Mouse (Mus musculus) hindlimb bud, embryonic 11.5 days (tissue): ENCODE measurements around the gene 4930455H04Rik.

Experiments used
- DNase-seq: peaks from one replicate; pipeline ENCODE4 v3.0.0-alpha.2; 2012; ENCODE audit warnings: low read depth, low spot score; ENCODE audit errors: extremely low spot score

4930455H04Rik gene

DNA sequence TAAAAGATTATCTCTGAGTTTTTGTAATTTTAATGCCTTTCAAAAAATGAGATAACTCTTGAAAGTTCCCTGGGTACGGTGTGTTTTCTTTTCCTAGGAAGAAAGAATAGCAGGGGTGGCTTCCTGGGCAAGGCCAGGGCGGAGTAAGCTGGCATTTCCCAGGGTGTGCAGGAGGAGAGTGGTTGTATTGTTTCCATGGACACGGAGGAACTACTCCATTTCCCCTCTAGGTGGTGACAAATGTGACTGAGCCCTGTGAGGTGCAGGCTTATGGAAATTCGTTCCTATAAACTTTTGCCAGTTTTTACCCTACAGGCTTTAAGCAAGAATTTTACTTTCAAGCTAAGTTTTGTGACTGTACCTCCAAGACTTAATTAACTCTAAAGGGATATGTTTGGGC is 1.8 kb upstream of the 4930455H04Rik start:
- DNase-seq = no peak

- DNase-seq = no peak
Measured at GRCm38 (mm10) chr3:116966800-116967199, 1.3 kb upstream of the 4930455H04Rik start.

DNA sequence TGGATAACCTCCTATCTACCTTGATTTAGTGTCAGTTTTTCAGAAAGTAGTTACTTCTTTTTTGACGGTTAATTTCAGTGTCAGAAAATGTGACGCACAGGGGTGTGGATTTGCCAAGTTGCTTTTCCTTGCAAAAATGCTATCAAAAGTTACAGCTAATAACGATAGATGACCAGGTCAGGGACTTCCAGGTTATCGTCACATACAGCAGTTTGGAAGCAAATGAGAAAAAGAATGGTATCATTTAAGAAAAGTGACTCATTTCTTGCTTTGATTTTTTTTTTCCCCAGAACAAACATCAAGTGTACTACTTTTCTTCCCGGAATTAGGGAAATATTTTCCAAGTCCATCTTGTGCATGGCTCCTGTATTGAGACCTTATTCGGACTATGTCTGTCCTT is 631 bp upstream of the 4930455H04Rik start:
- no peak for DNase-seq

DNA sequence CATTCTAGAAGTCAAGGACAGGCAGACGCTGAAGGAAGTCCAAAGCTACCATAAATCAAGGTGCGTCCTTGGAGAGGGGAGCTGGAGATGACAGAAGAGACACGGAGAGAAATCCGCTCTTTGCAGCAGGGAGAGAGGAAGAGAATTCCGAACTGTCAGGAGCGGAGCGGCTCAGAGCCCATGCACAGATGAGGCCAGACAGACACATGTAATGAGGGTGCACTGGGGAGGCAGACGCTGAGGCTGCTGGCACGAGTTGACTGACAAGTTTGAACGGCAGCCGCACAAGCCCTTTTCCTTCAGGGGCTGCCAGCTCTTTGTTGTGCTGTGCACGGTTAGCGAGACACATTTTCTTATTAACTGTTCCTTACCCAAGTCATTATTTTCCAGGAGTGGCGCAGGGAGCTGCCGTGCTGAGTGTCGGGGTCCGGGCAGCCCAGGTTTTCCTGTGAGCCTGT is 502 bp downstream of the 4930455H04Rik start, which contains the start of gene Palmd:
Gene Palmd (minus strand): TSS at position 448 of the 458 bp plus-strand sequence.
- DNase-seq = no peak

DNA sequence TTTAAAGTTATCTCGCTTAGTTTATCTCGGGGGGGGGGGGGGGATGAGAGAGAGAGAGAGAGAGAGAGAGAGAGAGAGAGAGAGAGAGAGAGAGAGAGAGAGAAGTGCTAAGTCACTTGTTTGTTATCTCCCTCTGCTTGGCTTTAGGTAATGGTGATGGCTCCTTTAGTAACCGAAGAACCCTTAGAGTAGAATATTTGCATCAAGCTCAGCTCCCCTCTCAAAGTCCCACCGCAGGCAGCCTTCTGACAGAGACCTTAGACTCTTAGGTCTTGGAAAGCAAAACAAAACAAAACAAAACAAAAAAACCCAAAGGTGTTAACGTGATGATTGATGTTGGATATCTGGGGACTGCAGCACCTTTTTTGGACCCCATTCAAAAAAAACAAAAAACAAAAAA is 936 bp downstream of the 4930455H04Rik start:
- DNase-seq = no peak

DNA sequence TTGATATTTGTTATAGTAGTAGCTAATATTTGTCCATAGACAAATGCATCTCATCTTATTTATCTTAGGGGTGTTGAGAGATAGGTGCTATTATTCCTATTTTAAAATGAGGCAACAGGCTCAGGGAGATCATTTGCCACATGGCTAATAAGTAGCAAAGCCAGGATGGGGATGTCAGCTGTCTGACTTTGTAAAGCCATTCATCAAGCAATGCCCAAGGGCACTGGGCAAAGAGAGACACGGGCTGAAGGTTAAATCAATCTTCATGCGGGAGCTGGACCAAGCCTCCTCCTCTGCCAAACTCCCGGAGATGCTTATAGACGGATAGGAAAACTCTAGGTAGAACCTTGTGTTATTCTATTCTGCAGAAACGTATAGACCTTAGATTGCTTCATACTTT is 1.7 kb downstream of the 4930455H04Rik start:
- DNase-seq = no peak

DNA sequence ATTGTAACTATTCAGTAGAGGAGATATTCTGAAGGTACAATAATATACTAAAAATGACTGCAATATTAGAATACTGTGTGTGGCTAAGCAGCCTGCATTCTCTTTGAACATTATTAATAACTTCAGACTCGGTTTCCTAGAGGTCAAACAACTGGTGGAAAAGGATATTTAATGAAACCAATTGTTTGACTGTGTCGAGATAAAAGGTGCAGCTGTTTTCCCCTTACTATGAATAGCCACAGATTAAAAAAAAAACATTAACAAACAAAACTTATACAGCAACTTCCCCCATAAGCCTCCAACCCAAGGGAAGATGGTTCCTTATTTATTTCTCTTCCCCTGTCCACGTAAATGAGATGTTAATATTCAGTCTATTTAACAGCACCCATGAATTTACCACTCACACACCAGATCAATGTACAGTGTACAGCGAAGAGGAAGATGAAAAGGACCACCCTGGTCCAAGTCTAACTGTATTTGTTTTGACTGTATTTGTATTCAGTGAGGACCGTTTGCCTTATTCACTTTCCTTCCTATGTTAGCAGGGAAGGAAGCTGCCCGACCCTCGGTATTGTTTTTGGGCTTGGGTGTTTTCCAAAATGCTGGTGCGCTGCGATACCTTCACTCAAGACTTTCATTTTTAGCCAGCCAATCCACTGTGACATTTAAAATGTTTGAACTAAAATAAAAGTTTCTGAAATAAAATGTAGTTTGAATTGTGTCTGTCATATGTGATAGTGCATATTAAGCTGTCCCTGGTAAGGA is 13.9 kb downstream of the 4930455H04Rik start:
- DNase-seq = no peak

DNA sequence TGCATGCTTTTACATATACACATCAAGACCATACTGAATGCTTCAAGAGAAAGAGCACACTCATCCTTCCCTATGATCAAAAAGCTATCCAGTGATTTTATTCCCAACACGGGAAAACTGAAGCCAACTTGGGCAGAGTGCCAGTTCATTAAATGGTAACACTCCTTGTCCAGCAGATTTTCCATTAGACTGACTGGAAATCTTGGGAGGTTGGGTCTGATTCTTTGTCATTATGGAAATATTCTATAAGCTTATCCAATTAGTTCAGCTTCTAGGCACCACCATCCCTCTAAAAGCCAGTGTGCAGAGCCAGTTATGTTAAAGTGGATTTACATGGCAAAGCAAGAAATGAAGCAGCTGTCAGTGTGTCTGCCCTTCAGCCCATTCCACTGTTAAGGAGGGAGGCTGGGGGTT is 17.0 kb downstream of the 4930455H04Rik start:
- no peak for DNase-seq

DNA sequence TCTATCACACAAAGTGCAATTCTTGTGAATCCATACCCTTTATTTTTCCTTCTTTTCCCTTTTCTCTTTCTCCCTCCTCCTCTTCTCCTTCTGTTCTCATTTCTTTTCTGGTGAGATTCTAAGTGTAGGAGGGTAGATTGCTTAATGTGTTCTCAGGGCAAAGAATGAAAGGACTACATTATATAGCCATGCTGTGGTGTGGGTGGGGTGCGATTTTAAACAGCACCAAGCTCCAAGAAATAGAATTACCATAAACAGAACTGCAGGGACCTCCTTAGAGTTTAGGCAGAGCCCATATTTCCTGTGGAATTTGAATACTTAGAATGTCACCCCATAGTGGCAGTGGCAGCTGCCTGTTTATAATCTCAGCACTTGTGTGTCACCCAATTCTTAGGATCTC is 17.7 kb downstream of the 4930455H04Rik start:
- DNase-seq = no peak

DNA sequence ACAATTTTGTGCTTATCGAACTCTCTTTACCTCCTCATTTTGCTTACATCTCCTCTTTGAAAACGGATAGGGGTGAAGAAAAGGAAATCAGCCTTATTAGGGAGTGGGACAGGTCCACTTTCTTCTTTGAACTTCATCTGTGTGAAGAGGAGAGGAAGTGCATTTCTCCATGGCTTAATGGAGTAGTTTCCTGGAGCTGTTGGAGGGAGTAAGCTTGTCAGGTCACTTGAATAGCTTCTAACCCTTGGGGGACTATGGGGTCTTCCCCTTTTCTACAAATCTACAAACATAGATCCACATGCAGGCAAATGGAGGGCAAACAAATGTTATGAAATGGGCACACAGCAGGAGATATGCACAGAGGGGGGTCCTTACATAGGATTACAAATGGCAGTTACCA is 18.4 kb downstream of the 4930455H04Rik start:
- no peak for DNase-seq

DNA sequence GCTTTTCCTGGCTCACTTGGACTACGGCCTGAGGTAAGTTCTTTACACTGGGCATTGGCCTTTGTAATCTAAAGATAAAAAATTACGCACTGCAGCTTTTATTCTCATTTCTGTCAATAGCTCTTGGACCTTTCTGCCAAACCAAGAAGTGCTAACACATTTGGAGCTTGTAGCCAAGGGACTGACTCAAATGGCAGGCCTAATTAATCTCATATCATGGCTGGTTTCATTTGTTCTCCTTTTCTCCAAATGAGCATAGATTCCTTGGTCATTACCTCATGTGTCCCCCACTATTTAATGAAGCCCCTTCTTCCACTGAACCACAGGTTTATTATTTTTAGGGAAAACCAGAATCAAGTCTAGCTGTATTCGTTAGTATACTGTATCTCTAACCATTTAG is 20.2 kb downstream of the 4930455H04Rik start:
- no peak for DNase-seq

DNA sequence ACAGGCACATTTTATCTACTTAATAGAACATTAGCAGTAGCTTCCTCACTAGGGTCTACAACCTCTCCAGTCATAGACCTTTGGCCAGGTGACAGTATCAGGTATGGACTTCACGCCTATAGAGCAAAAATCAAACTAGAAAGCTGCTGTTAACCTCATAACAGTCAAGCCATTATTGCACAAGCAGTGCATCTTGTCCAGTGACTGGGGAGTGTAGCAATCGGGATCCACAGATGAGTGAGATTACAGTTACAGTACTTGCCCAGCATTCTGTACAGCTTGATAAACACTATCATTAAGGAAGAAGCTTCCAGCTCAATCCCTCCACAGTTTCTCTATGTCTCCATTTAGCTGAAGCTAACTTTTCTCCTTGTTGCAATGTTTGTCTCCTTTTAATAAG is 23.1 kb downstream of the 4930455H04Rik start:
- DNase-seq = no peak

GRCm38 (mm10) chr3:116993011-116993410 is 24.9 kb downstream of the 4930455H04Rik start:
- no peak for DNase-seq

DNA sequence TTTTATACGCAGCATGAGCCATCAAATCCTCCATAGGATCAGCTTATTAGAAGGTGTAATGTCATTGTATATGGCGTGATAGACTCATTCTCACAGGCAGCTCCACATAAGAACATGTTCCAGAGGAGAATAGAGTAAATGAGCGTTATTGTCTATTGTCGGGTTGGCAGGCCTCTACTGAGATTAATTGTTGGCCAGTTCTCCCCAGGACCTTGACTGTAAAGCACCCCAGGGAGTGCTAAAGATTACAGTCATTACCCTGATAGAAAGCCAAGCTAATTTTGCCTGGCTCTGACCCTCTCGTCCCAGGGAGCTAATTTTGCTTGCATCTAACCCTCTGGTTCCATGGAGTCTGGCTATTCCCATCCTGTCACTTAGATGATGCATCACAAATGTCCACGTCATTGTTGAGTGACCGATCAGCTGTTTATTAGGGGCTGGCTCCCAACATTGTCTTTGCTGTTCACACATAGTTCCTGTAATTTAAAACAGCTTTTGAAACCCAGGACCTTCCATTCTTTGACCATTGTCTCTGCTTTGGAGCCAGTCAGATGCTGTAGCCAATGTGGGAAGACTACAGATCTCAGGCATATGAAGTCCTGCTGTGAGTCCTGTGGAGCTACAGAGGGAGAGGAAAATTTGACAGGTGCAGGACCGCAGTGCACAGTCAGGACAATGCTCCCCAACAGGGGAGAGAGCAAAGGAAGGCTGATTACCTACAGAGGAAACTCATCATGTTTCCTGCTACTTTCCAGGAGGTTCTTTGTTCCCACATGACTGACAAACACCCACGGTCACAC is 33.8 kb downstream of the 4930455H04Rik start:
- DNase-seq = no peak

DNA sequence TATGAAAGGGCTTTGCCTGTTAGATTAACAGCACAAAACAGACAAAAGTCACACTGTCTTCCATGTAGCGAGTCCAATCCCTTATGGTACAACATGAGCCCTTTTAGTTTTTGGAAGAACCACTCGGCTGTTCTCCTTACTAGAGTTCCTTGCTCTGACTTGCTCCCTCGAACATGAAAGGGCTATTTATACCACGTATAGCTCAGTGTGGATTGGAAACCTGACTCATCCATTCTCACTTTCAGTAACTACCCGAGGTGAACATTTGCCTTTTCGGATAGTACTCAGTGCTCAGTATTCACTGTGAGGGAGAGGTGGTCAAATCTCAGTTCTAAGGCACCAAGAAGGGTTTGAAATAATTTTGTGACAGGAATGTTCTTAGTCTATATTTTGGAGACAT is 35.3 kb downstream of the 4930455H04Rik start:
- DNase-seq = no peak

- no peak for DNase-seq
Measured at GRCm38 (mm10) chr3:117006636-117007035, 38.6 kb downstream of the 4930455H04Rik start.

- DNase-seq = no peak
Measured at GRCm38 (mm10) chr3:117007340-117007739, 39.3 kb downstream of the 4930455H04Rik start.

DNA sequence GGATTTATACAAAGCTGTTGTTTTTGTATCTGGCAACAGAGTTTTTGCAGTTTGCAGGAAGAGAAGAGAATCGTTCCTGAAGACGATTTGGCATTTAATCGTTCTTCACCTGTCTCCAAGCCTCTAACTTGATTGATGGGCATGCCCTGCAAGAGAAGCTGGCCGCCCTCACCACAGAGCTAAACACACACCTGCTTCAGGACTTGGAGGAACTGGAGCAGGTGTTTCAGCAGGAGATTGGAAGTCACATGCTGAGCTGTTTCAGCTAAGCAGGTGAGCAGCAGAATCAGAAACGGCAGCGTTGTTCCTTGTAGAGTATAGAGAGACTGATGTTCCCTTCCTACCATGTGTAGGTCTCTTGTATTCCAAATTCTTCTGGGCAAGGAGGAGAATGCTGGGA is 42.1 kb downstream of the 4930455H04Rik start:
- no peak for DNase-seq

- no peak for DNase-seq
Measured at GRCm38 (mm10) chr3:117020319-117020718, 52.3 kb downstream of the 4930455H04Rik start.

GRCm38 (mm10) chr3:117021907-117022306 is 53.8 kb downstream of the 4930455H04Rik start:
- no peak for DNase-seq

- DNase-seq = no peak
Measured at GRCm38 (mm10) chr3:117024111-117024510, 56.0 kb downstream of the 4930455H04Rik start.

DNA sequence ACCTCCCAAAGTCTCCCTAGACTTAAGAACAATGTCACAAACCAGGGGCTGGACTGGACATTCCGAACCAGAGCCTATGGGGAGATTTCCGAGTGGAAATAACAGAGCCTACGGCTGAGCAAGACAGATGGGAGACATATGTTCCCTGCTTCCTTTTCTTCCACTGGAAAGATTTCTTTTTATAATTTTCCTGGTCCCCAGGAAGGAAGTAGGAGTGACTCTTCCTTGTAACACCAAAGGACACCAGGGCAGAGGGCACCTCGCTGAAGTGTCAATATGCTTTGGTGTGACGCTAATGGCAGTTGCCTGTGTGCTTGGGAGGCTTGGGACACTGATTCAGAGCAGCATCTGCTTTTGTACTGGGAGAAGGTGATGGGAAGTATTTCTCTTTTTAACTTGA is 56.5 kb downstream of the 4930455H04Rik start:
- DNase-seq = no peak
